Mouse (Mus musculus): ENCODE data around the gene Clec2l.

GRCm38 (mm10) chr6:38641228-38641627 lies 21.6 kb upstream of the Clec2l start:
- TF ChIP-seq CTCF (IDR thresholded peaks at IDR 0.05; ENCODE audit: low read depth) (no peak), EP300 (IDR thresholded peaks at IDR 0.05; ENCODE audit: low read depth) (no peak)
